Mouse (Mus musculus) cortical plate, adult 2 months (tissue): ENCODE results near the gene Adamts6.

Experiments
- CTCF ChIP-seq: fragments of 200-500 bp; IDR thresholded peaks from 2 replicates; pipeline ENCODE4 v1.5.1; 2011; ENCODE audit warnings: mild to moderate bottlenecking, control low read depth, low read length; ENCODE audit not compliant: insufficient read depth; ENCODE audit errors: extremely low read depth
- POLR2A ChIP-seq: fragments of 200-500 bp; IDR thresholded peaks from 2 replicates; pipeline ENCODE4 v1.6.1; 2011; ENCODE audit warnings: mild to moderate bottlenecking, low read length, control low read depth; ENCODE audit not compliant: insufficient read depth; ENCODE audit errors: extremely low read depth

- TF ChIP-seq CTCF (no peak), POLR2A (no peak)
These were observed 254.6 kb downstream of the Adamts6 start for GRCm38 (mm10) chr13:104542123-104542758.
